Mouse (Mus musculus): ENCODE results near the gene Rbx1.

Gene Rbx1

DNA sequence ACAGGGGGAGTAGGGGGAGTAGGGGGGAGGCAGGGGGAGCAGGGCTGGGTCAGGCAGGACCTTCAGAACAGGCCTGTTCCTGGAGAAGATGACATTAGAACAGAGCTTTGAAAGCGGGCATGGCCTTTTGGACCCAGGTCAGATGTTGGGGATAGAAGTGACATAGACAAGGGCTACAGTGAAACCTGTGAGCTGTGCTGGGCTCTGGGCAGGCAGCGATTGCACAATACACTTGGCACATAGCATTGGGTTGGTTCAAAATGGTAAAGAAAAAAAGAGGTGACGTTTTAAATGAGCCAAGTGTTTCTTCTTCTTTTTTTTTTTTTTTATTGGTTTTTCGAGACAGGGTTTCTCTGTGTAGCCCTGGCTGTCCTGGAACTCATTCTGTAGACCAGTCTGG lies 19.4 kb downstream of the Rbx1 start:
- DNase-seq, result peak in 1 of 2 experiments; percentile 59

DNA sequence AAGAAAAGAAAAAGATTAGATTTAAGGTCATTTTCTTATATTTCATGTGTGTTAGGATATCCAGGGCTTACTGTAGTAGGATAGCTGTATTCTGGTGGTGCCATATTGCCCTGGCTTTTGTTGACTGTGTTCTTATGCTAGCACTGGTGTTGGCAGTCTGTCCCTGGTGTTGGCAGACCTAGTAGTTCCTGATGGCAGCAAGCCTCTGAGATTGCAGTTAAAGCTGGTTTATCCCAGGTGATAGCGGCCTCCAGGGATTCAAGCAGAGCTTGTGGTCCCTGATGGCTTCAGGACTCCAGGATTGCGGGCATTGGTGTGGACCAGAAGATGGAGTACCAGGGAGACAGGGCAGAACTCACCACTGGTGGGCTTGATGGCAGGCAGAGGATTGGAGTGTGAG lies 37.4 kb downstream of the Rbx1 start:
- DNase-seq, result no peak

DNA sequence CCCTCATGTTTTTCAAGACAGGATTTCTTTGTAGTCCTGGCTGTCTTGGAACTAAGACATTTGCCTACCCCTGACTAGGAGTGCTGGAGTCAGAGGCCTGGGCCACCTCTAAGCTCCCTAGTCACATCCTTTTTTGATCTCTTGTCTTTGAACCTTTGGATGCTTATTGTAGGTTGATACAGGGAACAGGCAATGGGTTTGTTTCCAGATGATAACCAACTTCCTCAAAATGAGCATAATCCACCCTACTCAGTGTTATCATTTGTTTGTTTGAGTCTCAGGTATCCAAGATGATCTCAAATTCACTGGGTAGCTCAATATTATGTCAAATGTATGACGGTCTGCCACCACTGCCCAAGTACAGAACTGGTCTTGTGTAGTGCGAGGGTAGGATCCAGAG lies 37.9 kb downstream of the Rbx1 start:
- DNase-seq, result no peak

DNA sequence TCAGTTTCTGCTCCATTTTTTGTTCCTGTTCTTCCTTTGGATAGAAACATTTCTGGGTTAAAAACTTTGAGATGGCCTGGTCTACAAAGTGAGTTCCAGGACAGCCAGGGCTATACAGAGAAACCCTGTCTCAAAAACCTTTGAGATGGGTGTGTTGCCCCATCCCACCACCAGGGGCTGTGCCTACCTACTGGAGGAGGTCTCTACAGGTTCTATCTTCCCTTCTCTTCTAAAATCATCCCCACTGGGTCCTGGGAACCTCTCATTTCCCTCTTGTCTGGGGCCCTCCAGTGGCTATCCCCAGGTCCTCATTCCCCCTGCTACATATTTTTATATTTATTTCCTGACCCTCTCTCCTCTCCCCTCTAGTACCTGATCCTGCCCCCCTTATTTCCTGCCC lies 41.1 kb downstream of the Rbx1 start:
- peak in 1 of 2 experiments; percentile 55 for DNase-seq

DNA sequence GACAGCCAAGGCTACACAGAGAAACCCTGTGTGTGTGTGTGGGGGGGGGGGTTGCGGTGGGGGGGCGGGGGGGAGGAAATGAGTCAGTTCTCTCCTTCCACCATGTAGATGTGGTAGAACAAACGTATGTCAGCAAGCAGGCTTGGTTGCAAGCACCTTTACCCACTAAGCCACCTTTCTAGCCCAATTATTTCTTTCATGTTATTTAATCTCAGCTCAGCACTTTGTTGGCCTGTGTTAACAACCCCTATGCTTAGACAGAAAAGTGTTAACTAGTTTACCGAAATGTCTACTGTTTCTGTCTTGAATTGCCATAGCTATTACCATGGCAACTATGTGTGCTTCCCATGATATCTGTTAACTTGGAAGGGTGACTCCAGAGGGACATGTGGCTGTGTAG lies 44.5 kb downstream of the Rbx1 start:
- DNase-seq, result no peak

DNA sequence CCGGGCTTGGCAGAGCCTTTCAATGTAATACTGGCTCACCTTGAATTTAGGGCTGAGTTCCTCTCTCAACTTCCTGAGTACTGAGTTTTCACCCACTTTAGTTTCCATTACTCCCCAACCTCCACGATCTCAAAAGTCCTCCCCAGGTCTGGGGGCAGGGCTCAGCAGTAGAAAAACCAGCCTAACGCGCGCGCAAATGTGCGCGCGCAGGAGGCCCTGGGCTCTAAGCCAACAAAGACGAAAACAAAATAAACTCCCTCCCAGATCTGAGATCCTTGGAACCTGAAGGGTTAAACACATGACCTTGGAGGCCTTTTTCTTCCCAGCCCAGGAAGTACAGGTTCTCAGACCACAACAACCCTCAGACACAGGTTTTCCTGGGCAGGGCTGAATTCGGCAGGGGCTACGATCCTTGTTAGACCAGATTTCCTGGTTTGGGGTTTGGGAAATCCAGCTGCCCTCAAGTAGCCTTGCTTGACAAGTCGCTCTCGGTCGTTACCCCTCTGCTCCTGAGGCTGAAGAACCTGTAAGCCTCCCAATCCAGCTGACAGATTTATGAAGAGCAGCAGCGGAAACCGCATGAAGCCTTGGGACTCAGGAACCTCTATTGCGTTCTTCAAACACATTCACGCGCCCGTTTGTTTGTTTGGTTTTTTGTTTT lies 45.6 kb downstream of the Rbx1 start:
- peak; percentile 71 to 78 for DNase-seq

DNA sequence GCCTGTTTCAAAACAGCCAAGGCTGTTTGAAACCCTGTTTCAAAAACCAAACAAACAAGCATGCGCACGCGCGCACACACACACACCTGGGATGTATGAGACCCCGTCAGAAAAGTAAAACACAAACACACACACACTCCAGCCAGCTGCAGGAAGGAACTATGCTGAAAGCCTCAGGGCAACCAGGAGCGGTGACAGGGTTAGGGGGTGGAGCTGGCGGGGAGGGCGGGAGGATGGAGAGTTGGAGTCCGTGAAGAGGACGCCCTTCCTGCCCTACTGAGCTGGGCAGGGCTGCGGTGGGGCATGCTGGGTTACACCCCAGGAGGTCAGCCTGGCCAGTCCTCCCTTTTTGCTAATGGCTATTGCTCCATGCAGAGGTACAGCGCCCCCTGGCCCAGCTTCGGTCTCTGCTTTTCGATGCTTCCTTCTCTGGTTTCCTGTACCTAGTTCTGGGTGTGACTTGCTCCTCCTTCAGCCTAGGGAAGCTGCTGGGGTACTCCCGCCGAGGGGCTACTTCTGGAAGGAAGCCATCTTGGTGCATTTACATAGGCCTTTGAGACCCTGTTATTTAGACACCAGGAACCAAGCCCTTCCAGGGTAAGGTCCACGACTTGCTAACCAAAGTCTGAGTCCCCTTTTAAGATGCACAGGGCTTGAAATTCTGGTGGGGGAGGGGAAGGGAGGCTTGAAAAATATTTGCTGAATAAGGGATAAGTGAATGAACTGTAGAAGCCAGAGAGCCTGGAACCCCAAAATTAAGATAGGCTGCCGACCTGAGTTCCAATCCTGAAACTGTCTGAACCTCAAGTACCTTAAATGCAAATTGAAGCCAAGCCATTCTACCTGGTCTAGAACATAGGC lies 48.2 kb downstream of the Rbx1 start:
- peak; percentile 98 for DNase-seq

DNA sequence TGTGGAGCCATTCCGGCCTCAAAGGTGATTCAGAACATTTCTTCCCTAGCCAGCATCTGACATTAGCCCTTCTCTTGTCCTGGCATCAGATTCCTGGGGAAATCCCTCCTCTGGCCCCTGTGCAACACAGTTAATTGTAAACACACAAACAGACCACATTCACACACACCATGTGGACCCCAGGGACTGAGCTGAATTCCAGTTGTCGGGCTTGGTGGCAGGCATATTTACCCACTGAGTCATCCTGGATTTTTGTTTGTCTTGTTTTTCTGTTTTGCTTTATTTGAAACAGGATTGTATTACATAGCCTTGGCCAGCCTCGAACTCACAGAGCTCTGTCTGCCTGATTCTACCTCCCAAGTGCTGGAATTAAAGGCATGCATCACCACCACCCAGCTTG lies 49.1 kb downstream of the Rbx1 start:
- no peak for DNase-seq

DNA sequence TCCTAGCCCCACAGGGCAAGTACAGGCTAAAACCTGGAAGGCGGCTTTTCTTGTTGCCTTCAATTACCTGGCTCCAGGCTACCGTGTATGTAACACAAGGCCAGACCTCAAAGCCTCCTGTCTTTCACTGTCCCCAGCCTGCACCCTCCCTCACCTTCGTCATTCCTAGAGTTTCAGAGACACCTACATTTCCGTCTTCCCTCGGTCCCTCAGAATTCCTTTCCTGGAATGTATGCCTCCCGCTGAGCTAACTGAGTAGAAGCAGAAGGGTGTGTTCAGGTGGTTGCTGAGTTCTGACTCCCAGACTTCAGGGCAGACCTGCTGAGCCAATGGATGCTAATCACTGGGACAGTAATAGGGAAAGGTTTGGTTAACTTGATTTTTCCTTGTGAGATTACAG lies 51.9 kb downstream of the Rbx1 start:
- DNase-seq, result no peak

DNA sequence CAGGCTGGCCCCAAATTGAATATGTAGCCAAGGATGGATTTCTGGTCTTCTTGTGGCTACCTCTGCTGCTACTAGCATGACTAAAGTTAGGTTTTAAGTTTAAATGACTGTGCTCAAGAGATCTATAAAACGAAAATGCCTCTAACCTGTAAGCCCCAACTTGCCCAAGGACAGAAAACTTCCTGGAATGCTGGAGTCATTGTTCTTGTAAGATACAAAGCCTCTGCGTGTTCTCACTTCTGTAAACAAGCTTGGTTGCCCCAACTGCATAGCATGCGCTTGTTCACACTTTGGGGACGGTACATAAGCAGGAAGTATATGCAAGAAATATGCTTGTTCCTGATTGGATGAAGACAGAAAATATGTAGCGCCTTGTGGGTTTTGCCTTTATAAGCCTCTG lies 52.7 kb downstream of the Rbx1 start:
- DNase-seq, result no peak

DNA sequence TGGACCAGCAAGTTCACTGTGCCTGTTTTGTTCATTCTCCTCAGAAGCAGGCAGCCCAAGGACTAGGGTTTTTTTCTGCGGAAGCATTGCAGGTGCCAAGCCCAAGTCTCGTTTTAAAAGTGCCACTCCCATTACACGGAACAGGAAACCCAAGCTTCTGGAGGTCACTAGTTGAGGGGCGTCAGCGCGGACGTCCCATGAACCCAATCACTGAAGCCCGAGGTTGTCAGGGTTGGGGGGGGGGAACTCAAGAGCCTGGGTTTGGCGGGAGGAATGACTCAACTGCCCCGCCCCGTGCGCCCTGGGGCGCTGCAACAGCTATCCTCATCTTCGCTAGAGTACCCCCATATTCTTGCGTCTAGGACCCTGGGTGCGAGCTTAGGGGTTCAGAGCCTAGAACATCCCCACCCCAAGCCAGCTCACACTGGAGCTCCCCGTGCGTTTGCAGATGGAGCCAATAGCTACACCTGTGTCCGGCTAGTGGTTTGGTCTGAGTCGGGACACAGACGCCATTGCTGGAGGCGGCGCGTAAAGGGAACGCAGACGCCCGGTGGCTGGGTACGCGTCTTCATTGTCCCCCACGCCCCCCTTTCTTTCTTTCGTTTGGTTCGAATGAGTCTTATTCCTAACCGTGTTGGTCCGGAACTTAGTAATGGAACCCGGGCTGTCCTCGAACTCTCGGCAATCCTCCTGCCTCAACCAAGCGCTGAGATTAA lies 56.1 kb downstream of the Rbx1 start:
- DNase-seq, result peak; percentile 66 to 85

DNA sequence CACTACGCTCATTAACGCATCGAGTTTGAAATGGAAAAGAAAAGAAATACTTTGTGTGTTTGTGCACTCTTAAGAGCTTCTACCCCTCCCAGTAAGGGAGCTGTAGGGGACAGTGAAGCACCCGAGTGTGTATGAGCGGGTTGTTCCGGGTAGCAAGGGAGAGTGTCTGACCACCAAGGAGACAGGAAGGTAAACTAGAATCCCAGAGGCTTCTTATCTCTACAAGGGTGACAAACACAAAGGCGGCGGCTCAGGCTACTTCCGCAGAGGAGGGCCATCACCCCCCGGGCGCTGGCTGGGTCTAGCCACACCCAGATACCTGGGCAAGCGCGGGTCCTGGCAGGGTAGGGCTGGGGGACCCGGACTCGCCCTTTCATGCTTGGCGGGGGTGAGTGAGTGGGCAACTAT lies 56.7 kb downstream of the Rbx1 start:
- DNase-seq, result no peak

DNA sequence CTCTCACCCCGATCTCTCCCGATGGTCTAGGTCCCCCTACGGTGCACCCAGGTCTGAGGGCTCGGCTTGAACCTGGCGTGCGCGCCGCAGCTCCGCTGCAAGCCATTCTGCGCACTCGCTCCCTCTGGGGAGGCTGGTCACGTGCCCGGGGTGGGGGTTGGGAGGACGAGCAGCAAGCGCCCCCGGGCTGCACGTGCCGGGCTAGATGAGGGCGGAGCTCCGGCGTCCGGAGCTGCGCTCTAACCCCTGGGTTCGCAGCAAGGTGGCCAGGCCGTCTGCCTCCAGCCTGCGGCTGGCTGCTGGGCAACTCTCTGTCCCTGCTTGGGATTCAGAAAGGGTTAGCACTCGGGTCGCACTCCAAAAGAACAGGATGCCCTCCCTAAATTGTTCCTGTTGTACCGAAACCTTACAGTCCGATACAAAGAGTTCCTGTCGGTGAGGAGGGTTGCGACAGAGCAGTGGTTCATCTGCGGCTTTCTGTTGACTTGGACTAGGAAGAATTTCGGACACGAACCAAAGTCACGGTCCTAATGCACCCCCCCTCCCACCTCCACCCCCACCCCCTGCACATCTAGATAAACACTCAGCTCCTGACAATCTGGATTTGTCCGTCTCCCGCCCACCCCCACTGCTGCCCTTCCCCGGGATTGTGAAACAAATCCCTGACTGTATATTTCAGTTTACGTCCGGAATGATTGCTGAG lies 57.2 kb downstream of the Rbx1 start:
- DNase-seq, result peak; percentile 97 to 98

DNA sequence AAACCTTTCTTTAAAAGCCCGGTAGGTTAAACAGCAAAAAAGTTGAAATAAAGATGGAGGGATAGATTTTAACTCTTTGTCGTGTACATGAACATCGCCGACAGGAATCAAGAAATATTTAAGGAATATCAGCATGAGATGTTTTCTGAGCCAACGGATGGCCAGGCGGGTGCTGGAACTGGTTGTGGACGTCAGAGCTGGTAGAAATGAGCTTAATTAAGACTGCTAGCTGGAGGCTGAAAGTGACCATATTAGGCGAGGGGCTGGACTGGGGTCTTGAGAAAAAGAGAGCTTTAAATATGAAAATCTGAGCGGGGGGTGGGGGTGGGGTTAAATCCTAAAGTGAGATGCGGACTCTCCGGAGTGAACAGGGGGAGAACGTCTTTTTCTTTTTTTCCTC lies 57.8 kb downstream of the Rbx1 start:
- no peak for DNase-seq
